Mouse (Mus musculus) midbrain, embryonic 14.5 days (tissue): ENCODE measurements at regions not wholly inside any gene's neighbourhood (a gene's known extent, or its start where the extent isn't known, plus 50 kb on each side); places are given as distances from the start of the nearest gene placed in this dataset.

Source experiments
- ATAC-seq: fragments of 200-750 bp; cut with Nextera tagmentation; 2 replicates; pipeline ENCODE4 v1.8.0; 2017; ENCODE audit warnings: moderate number of reproducible peaks, moderate library complexity; ENCODE audit not compliant: low FRiP score, low TSS enrichment
- DNase-seq: peaks from one replicate; pipeline ENCODE4 v3.0.0-alpha.2; 2015
- H3K27ac ChIP-seq: fragments of 300-500 bp; sonication (generic); replicated peaks from 2 replicates; pipeline ENCODE4 v1.5.1; 2014; ENCODE audit warnings: mild to moderate bottlenecking, low read depth, low read length, moderate library complexity
- H3K27me3 ChIP-seq: fragments of 300-500 bp; sonication (generic); 2 replicates; pipeline ENCODE4 v1.6.1; 2014; ENCODE audit warnings: low read length, control low read depth, mixed read lengths; ENCODE audit not compliant: control insufficient read depth, insufficient read depth
- H3K36me3 ChIP-seq: fragments of 300-500 bp; sonication (generic); 2 replicates; pipeline ENCODE4 v1.6.1; 2014; ENCODE audit warnings: low read length, control low read depth; ENCODE audit not compliant: control insufficient read depth, insufficient read depth
- H3K4me1 ChIP-seq: fragments of 300-500 bp; sonication (generic); 2 replicates; pipeline ENCODE4 v1.6.1; 2014; ENCODE audit warnings: mild to moderate bottlenecking, antibody characterized with exemption, low read length, control low read depth; ENCODE audit not compliant: control insufficient read depth, insufficient read depth
- H3K4me2 ChIP-seq: fragments of 300-500 bp; sonication (generic); 2 replicates; pipeline ENCODE4 v1.6.1; 2014; ENCODE audit warnings: mild to moderate bottlenecking, low read length, moderate library complexity
- H3K4me3 ChIP-seq: fragments of 300-500 bp; sonication (generic); replicated peaks from 2 replicates; pipeline ENCODE4 v1.5.1; 2014; ENCODE audit warnings: low read depth, low read length
- H3K9ac ChIP-seq: fragments of 300-500 bp; sonication (generic); replicated peaks from 2 replicates; pipeline ENCODE4 v1.6.1; 2014; ENCODE audit warnings: mild to moderate bottlenecking, low read length, moderate library complexity
- H3K9me3 ChIP-seq: fragments of 300-500 bp; sonication (generic); 2 replicates; pipeline ENCODE4 v1.6.1; 2016; ENCODE audit warnings: low read length, control low read depth, mixed read lengths; ENCODE audit not compliant: control insufficient read depth
- WGBS: fragments of 180-500 bp; shearing (Covaris S2); extraction: QIAGEN DNeasy Blood & Tissue Kit; methylation state at CpG from one replicate; pipeline ENCODE4 v1.1.7; 2014; 5-methylcytosine and 5-hydroxymethylcytosine counted together

DNA sequence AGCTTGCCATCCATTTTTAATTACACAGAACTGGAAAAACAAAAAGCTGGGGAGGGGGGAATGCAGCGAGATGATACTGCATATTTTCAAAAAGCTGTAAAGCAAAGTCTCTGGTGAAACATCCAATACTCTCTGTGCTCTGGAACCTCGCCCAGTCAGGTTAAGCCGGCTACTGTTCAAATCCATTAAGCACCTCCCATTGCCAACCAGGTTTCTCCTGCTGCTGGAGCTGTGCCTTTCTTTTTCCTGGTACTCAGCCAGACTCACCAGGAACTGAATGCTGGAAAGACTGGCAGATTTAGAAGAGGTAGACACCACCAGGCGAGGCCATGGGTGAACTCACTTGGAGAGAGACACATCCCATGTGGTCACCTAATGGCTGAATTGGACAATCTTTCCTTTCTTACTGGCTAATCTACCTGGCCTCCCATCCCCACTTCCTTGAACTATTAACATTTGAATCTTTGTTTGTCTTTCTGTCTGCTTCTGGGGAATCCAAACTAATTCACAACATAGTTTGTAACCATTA, 1250.8 kb upstream of the Jmjd1c start:
- ATAC-seq (no peak), DNase-seq (peak; percentile 7)
- no peak overlapping the region for H3K4me2 ChIP-seq
- 83% methylated on average over 4 of the region's 4 CpGs for WGBS
- H3K4me3 ChIP-seq: no peak overlapping the region
- H3K27ac ChIP-seq: no peak overlapping the region
- no peaks in the 10 kb centered on the region for H3K9me3 ChIP-seq
- H3K27me3 ChIP-seq: no peaks in the 10 kb centered on the region
- H3K4me1 ChIP-seq: no peaks in the 10 kb centered on the region
- H3K36me3 ChIP-seq: no peaks in the 10 kb centered on the region
- H3K9ac ChIP-seq: no peak overlapping the region

DNA sequence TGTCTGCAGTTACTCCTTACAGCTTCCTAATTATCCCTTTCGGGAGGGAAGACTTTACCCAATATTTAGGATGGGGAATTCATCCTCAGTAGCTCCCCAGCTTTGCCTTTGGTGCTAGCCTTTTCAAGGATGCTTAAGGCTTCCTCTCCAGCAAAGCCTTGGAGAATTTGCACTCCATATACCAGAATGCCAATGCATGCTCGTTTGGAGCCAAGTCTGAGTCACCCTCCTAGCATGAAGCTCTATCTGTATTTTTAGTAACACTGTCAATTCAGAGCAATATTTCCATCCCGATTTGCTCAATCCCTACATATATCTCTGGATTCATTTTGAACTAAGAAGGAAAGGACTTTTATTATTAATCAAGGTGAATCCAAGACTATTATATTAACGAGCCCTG, 1249.8 kb upstream of the Jmjd1c start:
- Histone ChIP-seq H3K9me3 (no peaks in the 10 kb centered on the region), H3K4me1 (no peaks in the 10 kb centered on the region), H3K27ac (no peak overlapping the region), H3K4me2 (no peak overlapping the region), H3K4me3 (no peak overlapping the region), H3K9ac (no peak overlapping the region), H3K27me3 (no peaks in the 10 kb centered on the region), H3K36me3 (no peaks in the 10 kb centered on the region)
- no peak for ATAC-seq
- peak; percentile 2 for DNase-seq
- WGBS: 86% methylated on average over 4 of the region's 4 CpGs

DNA sequence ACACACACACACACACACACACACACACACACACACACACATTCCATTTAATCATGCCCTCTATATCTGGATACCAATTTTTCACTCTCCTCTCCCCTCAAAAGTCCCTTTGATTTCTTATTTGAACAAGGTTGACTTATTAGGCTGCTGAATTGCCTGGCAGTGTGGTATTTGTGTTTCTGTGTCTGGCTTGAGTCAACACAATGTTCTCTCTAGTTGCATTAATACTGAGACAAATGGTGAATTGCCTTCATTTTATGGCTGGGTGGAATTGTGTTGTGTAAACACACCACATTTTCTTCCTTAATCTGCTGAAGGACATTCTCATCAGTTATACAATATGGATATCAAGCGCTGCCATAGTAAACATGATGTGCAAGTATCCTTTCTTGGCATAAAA, 1248.3 kb upstream of the Jmjd1c start:
- Histone ChIP-seq H3K36me3 (no peaks in the 10 kb centered on the region), H3K4me3 (no peak overlapping the region), H3K9ac (no peak overlapping the region), H3K27me3 (no peaks in the 10 kb centered on the region), H3K27ac (no peak overlapping the region), H3K4me1 (no peaks in the 10 kb centered on the region), H3K4me2 (no peak overlapping the region), H3K9me3 (no peaks in the 10 kb centered on the region)
- ATAC-seq: no peak
- DNase-seq: no peak
- 90% methylated on average over 1 of the region's 1 CpGs for WGBS

- H3K4me1 ChIP-seq: no peaks in the 10 kb centered on the region
- no peak overlapping the region for H3K27ac ChIP-seq
- no peaks in the 10 kb centered on the region for H3K27me3 ChIP-seq
- H3K4me2 ChIP-seq: no peak overlapping the region
- WGBS: 86% methylated on average over 3 of the region's 3 CpGs
- DNase-seq (no peak), ATAC-seq (no peak)
- H3K9ac ChIP-seq: no peak overlapping the region
- no peak overlapping the region for H3K4me3 ChIP-seq
- no peaks in the 10 kb centered on the region for H3K36me3 ChIP-seq
- no peaks in the 10 kb centered on the region for H3K9me3 ChIP-seq
These were observed 1206.0 kb upstream of the Jmjd1c start for GRCm38 (mm10) chr10:65889881-65890280.

DNA sequence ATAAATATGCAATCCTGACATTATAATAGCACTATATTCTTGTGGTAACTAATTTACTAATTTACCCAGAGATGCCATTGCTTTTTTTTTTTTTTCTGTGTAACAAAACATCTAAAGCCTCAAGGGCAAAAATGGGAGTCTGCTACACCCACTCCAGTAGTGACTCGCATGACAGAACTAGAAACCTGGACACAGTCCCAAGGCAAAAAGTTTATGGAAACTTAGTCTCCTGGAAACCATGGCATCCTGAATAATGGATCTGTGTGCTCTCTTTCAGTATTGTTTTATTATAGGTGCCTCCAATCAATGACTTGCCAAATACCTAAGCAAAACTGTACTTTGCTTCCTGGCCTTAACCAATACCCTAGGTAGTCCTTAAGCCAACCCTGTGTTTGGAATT, 1188.4 kb upstream of the Jmjd1c start:
- Histone ChIP-seq H3K4me3 (no peak overlapping the region), H3K27me3 (no peaks in the 10 kb centered on the region), H3K9me3 (no peaks in the 10 kb centered on the region), H3K27ac (no peak overlapping the region), H3K4me2 (no peak overlapping the region), H3K9ac (no peak overlapping the region), H3K36me3 (no peaks in the 10 kb centered on the region), H3K4me1 (no peaks in the 10 kb centered on the region)
- no peak for DNase-seq
- WGBS: 98% methylated on average over 1 of the region's 1 CpGs
- no peak for ATAC-seq

- H3K4me2 ChIP-seq: no peak overlapping the region
- H3K27me3 ChIP-seq: no peaks in the 10 kb centered on the region
- ATAC-seq (no peak), DNase-seq (no peak)
- no peaks in the 10 kb centered on the region for H3K36me3 ChIP-seq
- WGBS: 80% methylated on average over 6 of the region's 6 CpGs
- no peak overlapping the region for H3K27ac ChIP-seq
- no peaks in the 10 kb centered on the region for H3K9me3 ChIP-seq
- no peak overlapping the region for H3K4me3 ChIP-seq
- no peaks in the 10 kb centered on the region for H3K4me1 ChIP-seq
- no peak overlapping the region for H3K9ac ChIP-seq
These were observed 1183.4 kb upstream of the Jmjd1c start for GRCm38 (mm10) chr10:65912518-65912917.

- H3K36me3 ChIP-seq: no peaks in the 10 kb centered on the region
- no peak for ATAC-seq
- H3K9me3 ChIP-seq: no peaks in the 10 kb centered on the region
- H3K9ac ChIP-seq: no peak overlapping the region
- no peaks in the 10 kb centered on the region for H3K4me1 ChIP-seq
- no peak overlapping the region for H3K27ac ChIP-seq
- H3K27me3 ChIP-seq: no peaks in the 10 kb centered on the region
- H3K4me2 ChIP-seq: no peak overlapping the region
- no peak overlapping the region for H3K4me3 ChIP-seq
- DNase-seq: no peak
These were observed 1163.8 kb upstream of the Jmjd1c start for GRCm38 (mm10) chr10:65932077-65932476.

GRCm38 (mm10) chr10:65948587-65948986, 1147.3 kb upstream of the Jmjd1c start:
- H3K4me1 ChIP-seq: no peaks in the 10 kb centered on the region
- H3K27ac ChIP-seq: no peak overlapping the region
- H3K27me3 ChIP-seq: no peaks in the 10 kb centered on the region
- no peak overlapping the region for H3K9ac ChIP-seq
- H3K4me2 ChIP-seq: no peak overlapping the region
- ATAC-seq (no peak), DNase-seq (no peak)
- H3K9me3 ChIP-seq: no peaks in the 10 kb centered on the region
- WGBS: 83% methylated on average over 4 of the region's 4 CpGs
- H3K4me3 ChIP-seq: no peak overlapping the region
- no peaks in the 10 kb centered on the region for H3K36me3 ChIP-seq

DNA sequence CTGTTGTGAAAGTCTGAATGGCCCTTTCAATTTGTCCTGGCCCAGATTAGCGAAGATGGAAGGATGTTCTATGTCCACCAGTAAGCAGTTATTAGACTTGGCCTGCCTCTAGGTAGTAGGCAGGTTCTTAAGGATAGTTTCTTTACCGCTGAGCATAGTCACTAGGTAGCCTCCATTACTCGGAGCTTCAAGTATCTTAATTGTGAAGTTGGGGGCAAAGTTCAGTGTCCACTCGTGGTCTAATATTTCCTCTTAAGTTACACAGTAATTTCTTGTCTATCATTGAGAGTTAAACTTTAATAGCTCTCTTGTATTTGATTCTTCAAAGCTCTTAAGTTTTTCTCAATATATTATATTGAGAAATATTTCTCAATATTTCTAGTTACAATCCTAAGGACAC, 1133.5 kb upstream of the Jmjd1c start:
- H3K27me3 ChIP-seq: no peaks in the 10 kb centered on the region
- H3K4me1 ChIP-seq: no peaks in the 10 kb centered on the region
- no peak overlapping the region for H3K27ac ChIP-seq
- H3K9ac ChIP-seq: no peak overlapping the region
- no peaks in the 10 kb centered on the region for H3K9me3 ChIP-seq
- H3K4me3 ChIP-seq: no peak overlapping the region
- no peak for ATAC-seq
- DNase-seq: no peak
- no peak overlapping the region for H3K4me2 ChIP-seq
- no peaks in the 10 kb centered on the region for H3K36me3 ChIP-seq
- WGBS: 87% methylated on average over 4 of the region's 4 CpGs
